Comparison of ENCODE assay signal across 14 mouse cellular contexts in genomic region chr5:38689186-38689585, GRCm38 (mm10).
"Had no signal": no experiment of that assay in that cellular context is flagged by ENCODE, and none has a peak within 500 bp of the region (broad histone marks: within the 10 kb centered on the region; RNA-seq: fewer than 3 reads in every experiment).

No protein-coding gene starts in this region.

- H3K36me3 ChIP-seq: midbrain, embryonic 10.5 days; midbrain, embryonic 12.5 days; neural tube, embryonic 12.5 days; stomach, embryonic 15.5 days had no signal

- H3K4me1 ChIP-seq: neural tube, embryonic 12.5 days; stomach, embryonic 15.5 days had no signal

- ATAC-seq: midbrain, embryonic 16.5 days had no signal

- H3K4me3 ChIP-seq: midbrain, embryonic 10.5 days; midbrain, embryonic 12.5 days; neural tube, embryonic 12.5 days; stomach, embryonic 15.5 days had no signal

- DNase-seq: lung, adult 18-20 months; lung, embryonic 14.5 days; lung, postnatal 10 days; lung, postnatal 4 days; midbrain, embryonic 14.5 days; right cerebral cortex, postnatal 14 days; thymus, adult 2 months; thymus, postnatal 25 days; thymus, postnatal 4 days had no signal

- H3K27me3 ChIP-seq: neural tube, embryonic 12.5 days; stomach, embryonic 15.5 days had no signal

- H3K9me3 ChIP-seq: midbrain, embryonic 10.5 days; midbrain, embryonic 12.5 days; neural tube, embryonic 12.5 days; stomach, embryonic 15.5 days had no signal
